Mouse (Mus musculus) cerebellum, adult 11-12 months (tissue): ENCODE measurements at regions not wholly inside any gene's neighbourhood (a gene's known extent, or its start where the extent isn't known, plus 50 kb on each side); places are given as distances from the start of the nearest gene placed in this dataset.
A peak's percentile ranks its signal among the peaks of the same experiment; 100 is the strongest.
"Not testable (repeated sequence)": the region's sequence is repeated elsewhere in the genome, so short reads cannot be mapped to it uniquely, and the experiment has no call there.

ENCODE experiments used
- DNase-seq: peaks from one replicate; pipeline ENCODE4 v3.0.0; 2022

GRCm38 (mm10) chr5:102123285-102123684 lies 53.6 kb upstream of the Wdfy3 start:
- peak; percentile 97 for DNase-seq

DNA sequence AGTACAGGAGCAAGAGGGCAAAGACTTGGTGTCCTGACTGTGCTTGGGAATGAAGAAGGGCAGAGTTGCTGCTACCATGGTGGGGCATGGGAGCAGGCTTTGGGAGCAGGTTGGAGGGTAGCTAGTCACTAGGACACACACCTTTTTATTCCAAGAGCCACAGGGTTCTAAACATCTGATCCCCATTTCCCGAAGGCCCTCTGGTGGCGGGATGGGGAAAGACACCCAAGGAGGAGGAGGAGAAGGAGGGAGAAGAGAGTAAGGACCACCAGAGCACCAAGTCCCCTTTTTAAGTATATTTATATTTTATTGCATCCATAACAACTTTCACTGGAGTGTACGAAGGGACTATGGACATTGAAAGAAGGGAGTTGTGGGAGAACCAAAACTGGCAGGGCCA lies 57.0 kb upstream of the Wdfy3 start:
- DNase-seq, result peak; percentile 71

- DNase-seq, result no peak
These were observed 78.3 kb upstream of the Wdfy3 start for GRCm38 (mm10) chr5:102147991-102148390.

- peak; percentile 59 for DNase-seq
These were observed 79.9 kb upstream of the Wdfy3 start for GRCm38 (mm10) chr5:102149481-102150129.

DNA sequence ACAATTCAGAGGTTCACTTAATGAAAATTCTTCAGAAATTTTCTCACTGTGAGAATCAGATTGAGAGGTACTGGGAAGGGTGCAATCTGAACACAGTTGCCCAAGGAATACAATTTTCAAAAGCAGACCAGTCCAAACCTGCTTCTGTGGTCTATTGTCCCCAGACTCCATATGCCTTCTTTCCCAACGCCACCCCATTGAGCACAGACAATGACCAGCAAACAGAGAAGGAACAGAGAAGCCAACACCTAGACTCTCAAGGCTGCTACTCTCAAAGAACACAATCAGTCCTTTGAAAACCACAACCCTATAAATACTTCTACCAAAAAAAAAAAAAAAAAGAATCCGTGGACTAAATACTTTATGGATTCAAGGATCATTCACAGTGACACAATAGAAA lies 89.9 kb upstream of the Wdfy3 start:
- no peak for DNase-seq

GRCm38 (mm10) chr5:102167981-102168380 lies 98.3 kb upstream of the Wdfy3 start:
- no peak for DNase-seq

DNA sequence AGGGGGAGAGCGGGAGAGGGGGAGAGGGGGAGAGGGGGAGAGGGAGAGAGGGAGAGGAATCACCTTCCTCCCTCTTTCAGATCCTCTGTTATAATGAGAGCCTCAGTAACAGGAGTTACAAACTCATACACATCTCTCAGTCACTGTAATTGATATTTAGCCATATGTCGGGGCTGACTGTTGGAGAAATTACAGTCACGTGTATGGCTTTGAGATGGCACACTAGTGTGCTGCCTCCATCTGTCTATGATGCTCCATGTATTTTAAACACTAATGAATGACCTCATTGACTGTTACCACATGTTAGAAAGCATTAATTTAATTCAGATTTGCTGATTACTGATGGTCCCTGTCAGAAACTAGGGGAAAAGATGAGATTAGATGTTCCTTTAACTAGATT lies 102.1 kb upstream of the Wdfy3 start:
- no peak for DNase-seq

GRCm38 (mm10) chr5:102180250-102180649 lies 110.5 kb upstream of the Wdfy3 start:
- DNase-seq, result no peak

- DNase-seq, result not testable (repeated sequence)
These were observed 119.2 kb upstream of the Wdfy3 start for GRCm38 (mm10) chr5:102188951-102189350.

GRCm38 (mm10) chr5:102206456-102206855 lies 136.7 kb upstream of the Wdfy3 start:
- DNase-seq, result no peak

GRCm38 (mm10) chr5:102206953-102207352 lies 137.2 kb upstream of the Wdfy3 start:
- DNase-seq, result peak; percentile 41

GRCm38 (mm10) chr5:102213145-102213544 lies 143.4 kb upstream of the Wdfy3 start:
- no peak for DNase-seq

- no peak for DNase-seq
These were observed 157.4 kb upstream of the Wdfy3 start for GRCm38 (mm10) chr5:102227131-102227530.

- no peak for DNase-seq
These were observed 172.9 kb upstream of the Wdfy3 start for GRCm38 (mm10) chr5:102242614-102243013.

DNA sequence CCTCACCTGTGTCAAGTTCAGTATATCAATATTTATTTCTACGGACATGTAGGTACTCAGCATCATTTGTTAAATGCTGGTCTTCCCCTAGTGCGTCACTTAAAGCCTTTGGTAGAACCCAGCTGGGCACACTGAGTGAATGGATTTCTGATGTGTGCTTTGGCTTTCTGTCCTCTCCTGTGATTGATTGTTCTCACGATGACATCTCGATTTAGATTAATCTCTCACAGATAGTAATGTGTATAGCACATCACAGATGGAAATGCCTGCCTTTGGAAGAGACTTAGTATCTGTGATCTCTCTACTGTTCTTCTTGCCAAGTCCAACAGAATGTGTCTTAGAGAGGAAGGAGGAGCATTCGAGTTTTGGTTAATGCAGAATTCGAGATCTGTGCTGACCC lies 175.0 kb upstream of the Wdfy3 start:
- DNase-seq, result no peak

- no peak for DNase-seq
These were observed 179.0 kb upstream of the Wdfy3 start for GRCm38 (mm10) chr5:102248747-102249146.

GRCm38 (mm10) chr5:102251076-102251475 lies 181.4 kb upstream of the Wdfy3 start:
- no peak for DNase-seq

DNA sequence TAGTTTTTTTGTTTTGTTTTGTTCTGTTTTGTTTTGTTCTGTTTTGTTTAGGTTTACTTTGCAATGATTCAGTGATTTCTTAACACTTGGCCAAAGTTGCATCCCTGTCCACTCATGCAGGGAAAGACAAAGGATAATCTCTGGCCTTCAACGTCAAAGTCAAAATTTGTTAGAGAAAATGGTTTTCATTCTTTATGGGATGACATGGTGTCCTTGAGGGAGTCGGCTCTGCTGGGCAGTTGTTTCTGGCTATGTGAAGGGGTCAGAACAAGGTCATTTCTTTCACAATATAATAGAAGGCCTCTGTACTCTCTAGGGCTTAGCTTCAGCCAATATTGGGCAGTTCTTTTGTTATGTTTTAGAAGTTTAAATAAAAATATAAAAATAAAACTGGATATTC lies 184.1 kb upstream of the Wdfy3 start:
- DNase-seq, result no peak

GRCm38 (mm10) chr5:102257104-102257503 lies 187.4 kb upstream of the Wdfy3 start:
- DNase-seq, result no peak

DNA sequence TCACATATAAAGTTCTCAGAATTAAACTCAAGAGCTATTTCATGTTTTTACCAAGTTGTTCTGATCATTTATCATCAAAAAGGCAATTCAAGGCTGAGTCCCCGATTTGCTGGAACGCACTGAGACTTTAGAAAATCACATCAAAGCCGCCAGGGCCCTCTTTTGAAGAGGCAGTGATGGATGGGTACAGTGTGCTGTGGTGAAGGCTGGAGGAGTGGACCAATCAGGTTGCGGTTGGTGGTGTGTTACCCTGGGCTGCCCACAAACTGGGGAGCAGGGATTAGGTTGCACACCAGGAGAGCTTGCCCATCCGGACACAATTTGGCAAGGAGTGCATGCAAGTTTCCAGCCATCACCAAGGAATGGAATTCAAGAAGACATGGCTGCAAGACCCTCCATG lies 191.9 kb upstream of the Wdfy3 start:
- no peak for DNase-seq

DNA sequence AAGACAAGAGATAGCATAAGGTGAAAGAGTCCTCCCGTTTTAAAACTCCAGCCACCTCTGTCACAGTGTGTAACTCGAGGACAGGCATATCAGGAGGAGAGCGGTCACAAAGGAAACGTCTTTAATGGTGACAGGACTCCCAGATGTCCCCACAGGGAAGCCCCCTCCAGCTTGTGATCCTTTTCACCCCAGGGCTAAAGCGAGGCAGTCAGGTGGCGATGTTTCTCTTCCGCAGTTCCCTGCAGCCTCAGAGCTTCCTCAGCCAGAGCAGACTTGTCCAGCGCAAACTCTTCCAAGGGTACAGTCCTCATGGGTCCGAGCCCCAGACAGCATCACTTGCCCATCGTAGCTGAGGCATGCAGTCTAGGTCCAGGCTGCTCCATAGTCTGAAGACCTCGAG lies 196.7 kb upstream of the Wdfy3 start:
- no peak for DNase-seq

DNA sequence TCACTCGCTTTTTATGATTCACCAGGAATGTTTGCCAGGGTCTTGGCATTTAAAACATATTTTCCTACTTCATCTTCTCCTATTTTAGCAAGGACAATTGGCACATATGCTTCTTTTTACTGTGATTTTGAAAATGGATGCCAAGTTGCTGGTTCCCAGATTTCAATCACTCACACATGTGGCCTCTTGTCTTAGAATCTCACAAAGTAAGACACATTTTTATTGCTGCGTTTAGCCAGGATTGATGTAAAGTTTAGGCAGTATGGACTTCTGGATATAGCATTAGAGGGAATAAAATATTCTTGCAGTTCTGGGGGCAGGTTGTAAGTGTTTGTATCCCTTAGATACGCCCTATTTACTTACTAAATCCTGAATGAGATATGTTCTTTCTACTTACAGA lies 197.4 kb upstream of the Wdfy3 start:
- no peak for DNase-seq

DNA sequence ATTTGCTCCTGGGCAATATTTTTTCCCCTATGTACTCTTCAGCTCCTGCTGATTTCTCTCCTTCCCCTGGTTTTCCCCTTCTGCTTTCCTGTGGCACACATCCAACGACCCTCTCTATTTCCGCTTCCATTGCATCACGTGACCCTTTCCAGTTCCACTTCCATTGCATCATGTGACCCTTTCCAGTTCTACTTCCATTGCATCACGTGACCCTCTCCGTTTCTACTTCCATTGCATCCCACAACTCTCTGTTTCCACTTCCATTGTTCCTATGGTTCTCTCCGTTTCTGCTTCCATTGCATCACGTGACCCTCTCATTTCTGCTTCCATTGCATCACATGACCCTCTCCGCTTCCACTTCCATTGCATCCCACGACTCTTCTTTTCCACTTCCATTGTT lies 199.5 kb upstream of the Wdfy3 start:
- DNase-seq, result no peak

DNA sequence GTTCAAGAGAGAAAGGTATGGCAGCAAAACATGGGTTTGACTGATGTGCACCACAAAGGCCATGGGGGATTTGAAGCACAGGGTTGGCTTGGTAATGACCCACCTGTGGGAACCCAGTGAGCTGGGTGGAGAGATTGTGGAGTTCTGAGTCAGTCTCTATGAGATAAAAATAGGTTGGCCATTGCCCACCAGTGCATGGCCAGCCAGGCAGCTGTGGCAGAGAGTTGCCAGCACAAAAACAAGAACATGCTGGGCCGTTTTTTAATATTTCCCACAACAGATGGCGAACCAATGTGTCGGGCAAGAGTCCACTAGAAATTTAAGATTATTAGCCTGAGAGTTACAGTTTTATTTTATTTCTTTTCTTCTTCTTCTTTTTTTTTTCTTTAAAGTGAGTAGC lies 205.6 kb upstream of the Arhgap24 start:
- no peak for DNase-seq

- DNase-seq, result no peak
These were observed 194.1 kb upstream of the Arhgap24 start for GRCm38 (mm10) chr5:102287131-102287530.

DNA sequence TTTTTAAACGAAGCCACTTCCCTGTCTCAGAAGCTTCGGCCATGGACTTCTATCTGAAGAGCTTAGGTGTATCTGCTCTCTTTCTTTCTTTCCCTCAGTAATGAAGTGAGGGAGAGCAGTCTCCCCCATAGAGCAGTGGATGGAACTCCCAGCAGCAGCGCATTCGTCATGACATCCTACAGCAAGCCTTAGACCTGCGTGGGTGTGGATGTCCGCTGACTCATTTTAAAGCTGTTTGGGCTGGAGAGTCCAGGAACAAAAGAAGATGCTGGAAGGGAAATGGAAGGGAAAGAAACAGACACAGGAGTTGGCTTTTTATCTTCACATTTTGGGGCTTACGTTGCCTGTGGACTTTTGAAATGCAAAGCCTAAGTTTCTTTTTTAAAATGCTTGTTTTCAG lies 190.3 kb upstream of the Arhgap24 start:
- DNase-seq, result no peak
